Mouse (Mus musculus) CH12.LX (cell line): ENCODE data around the gene Cct7.

Source experiments
- CTCF ChIP-seq, 2 experiments: IDR thresholded peaks in 1 of 2; conservative IDR thresholded peaks in 1 of 2; 2 replicates each; pipeline ENCODE4 v1.5.1; 2011 to 2012; ENCODE audit warnings: low read depth in 2 of 2, low read length in 2 of 2, improper control_type of control experiment in 1 of 2, inconsistent platforms in 1 of 2, mild to moderate bottlenecking in 1 of 2, moderate library complexity in 1 of 2
- EP300 ChIP-seq: IDR thresholded peaks from 2 replicates; pipeline ENCODE4 v1.6.1; 2011; ENCODE audit warnings: low read length, improper control_type of control experiment
- MAFK ChIP-seq: IDR thresholded peaks from 2 replicates; pipeline ENCODE4 v1.6.1; 2011; ENCODE audit warnings: low read length, improper control_type of control experiment; ENCODE audit not compliant: insufficient replicate concordance
- MAX ChIP-seq: IDR thresholded peaks from 2 replicates; pipeline ENCODE4 v1.6.1; 2011; ENCODE audit warnings: low read length, improper control_type of control experiment
- NRF1 ChIP-seq: IDR thresholded peaks from 2 replicates; pipeline ENCODE4 v1.6.1; 2014; ENCODE audit warnings: low read depth, mild to moderate bottlenecking, inconsistent platforms, low read length, improper control_type of control experiment, moderate library complexity
- POLR2AphosphoS2 ChIP-seq: IDR thresholded peaks from 2 replicates; pipeline ENCODE4 v1.6.1; 2011; ENCODE audit warnings: low read depth, low read length, improper control_type of control experiment
- ZNF384 ChIP-seq: IDR thresholded peaks from 2 replicates; pipeline ENCODE4 v1.6.1; 2012; ENCODE audit warnings: low read depth, low read length, improper control_type of control experiment, inconsistent platforms

GRCm38 (mm10) chr6:85443488-85444233 is 7.7 kb upstream of the Cct7 start:
- no peak for TF ChIP-seq POLR2AphosphoS2
- TF ChIP-seq CTCF (conservative IDR thresholded peaks at IDR 0.05 in 1 of 2, IDR thresholded peaks at IDR 0.05 in 1 of 2; ENCODE audit: low read depth in 2 of 2, low read length in 2 of 2): no peak
- TF ChIP-seq ZNF384: no peak
- TF ChIP-seq MAX: no peak
- TF ChIP-seq EP300: no peak
- no peak for TF ChIP-seq NRF1
- no peak for TF ChIP-seq MAFK
